Mouse (Mus musculus) megakaryocyte, embryonic 14.5 days (primary cell): ENCODE measurements around the gene Dync1i1.

Source experiments
- FLI1 ChIP-seq: IDR thresholded peaks from 2 replicates; pipeline ENCODE4 v1.6.1; 2012; ENCODE audit warnings: low read length, inconsistent platforms, mixed read lengths
- GATA1 ChIP-seq: IDR thresholded peaks from 3 replicates; pipeline ENCODE4 v1.6.1; 2012; ENCODE audit warnings: mixed read lengths, low read length, inconsistent platforms, borderline replicate concordance

GRCm38 (mm10) chr6:5762943-5763342, 37.5 kb downstream of the Dync1i1 start:
- no peak for TF ChIP-seq GATA1
- no peak for TF ChIP-seq FLI1
